ENCODE assay signal across 19 mouse cellular contexts in genomic region chr14:77511137-77511870, GRCm38 (mm10).
DNase-seq lines count a peak whose midpoint lies in the region; ATAC-seq and TF ChIP-seq lines count a peak whose summit lies in the region.
"Had no signal": no experiment of that assay in that cellular context is flagged by ENCODE, and none has a peak within 500 bp of the region (broad histone marks: within the 10 kb centered on the region; RNA-seq: fewer than 3 reads in every experiment).

No protein-coding gene starts in this region.

- no peak overlapping the region for H3K9ac ChIP-seq in heart, embryonic 13.5 days
- no peak overlapping the region for H3K9ac ChIP-seq in heart, embryonic 12.5 days
- H3K9ac ChIP-seq: embryonic facial prominence, embryonic 13.5 days; forebrain, embryonic 13.5 days; hindbrain, embryonic 12.5 days had no signal

- H3K27ac ChIP-seq in heart, embryonic 13.5 days (replicated peaks), result peak overlapping the region; percentile 25; the same call in 1 of the 2 replicates
- H3K27ac ChIP-seq in heart, embryonic 12.5 days (ENCODE audit: poor library complexity, severe bottlenecking), result no peak overlapping the region
- H3K27ac ChIP-seq in bone marrow macrophage, adult 2 months (ENCODE audit: insufficient read depth, low read depth, low read length), result peak overlapping the region; percentile 46
- H3K27ac ChIP-seq in left cerebral cortex, adult 2 months, result no peak overlapping the region
- H3K27ac ChIP-seq in forebrain, embryonic 10.5 days, result no peak overlapping the region
- H3K27ac ChIP-seq: embryonic facial prominence, embryonic 13.5 days; forebrain, embryonic 13.5 days; hindbrain, embryonic 12.5 days; hindbrain, postnatal 0 days had no signal

- no peak for ATAC-seq in heart, embryonic 13.5 days (ENCODE audit: extremely low read depth, insufficient number of reproducible peaks, low FRiP score, low TSS enrichment)
- no peak for ATAC-seq in heart, embryonic 12.5 days (ENCODE audit: insufficient number of reproducible peaks, low FRiP score)
- ATAC-seq in hematopoietic stem cell, adult 5-6 weeks (replicated peaks in 1 of 2; ENCODE audit: insufficient read depth in 1 of 2, low FRiP score in 2 of 2, low TSS enrichment in 1 of 2, low read depth in 1 of 2, poor library complexity in 2 of 2, severe bottlenecking in 2 of 2), result peak; percentile 66 to 78; a peak in 3 of 4 replicates
- ATAC-seq in monocyte, adult 5-6 weeks (replicated peaks; ENCODE audit: insufficient number of reproducible peaks, low FRiP score, low TSS enrichment, poor library complexity, severe bottlenecking), result peak; percentile 92
- ATAC-seq: forebrain, embryonic 13.5 days; hindbrain, postnatal 0 days had no signal

- H3K4me1 ChIP-seq in heart, embryonic 13.5 days, result peaks cover 26% of the 10 kb centered on the region
- 0 out of 2 replicates have a peak, but pooled peaks cover 6% of the 10 kb centered on the region for H3K4me1 ChIP-seq in heart, embryonic 12.5 days (replicated peaks)
- H3K4me1 ChIP-seq in bone marrow macrophage, adult 2 months (ENCODE audit: control insufficient read depth, insufficient read depth, low read length), result peaks cover 16% of the 10 kb centered on the region
- peaks cover 5% of the 10 kb centered on the region for H3K4me1 ChIP-seq in forebrain, embryonic 10.5 days
- H3K4me1 ChIP-seq: hindbrain, embryonic 12.5 days had no signal

- no peak overlapping the region for H3K4me2 ChIP-seq in heart, embryonic 13.5 days
- H3K4me2 ChIP-seq in heart, embryonic 12.5 days, result no peak overlapping the region
- H3K4me2 ChIP-seq: embryonic facial prominence, embryonic 13.5 days; forebrain, embryonic 13.5 days; hindbrain, embryonic 12.5 days had no signal

- H3K9me3 ChIP-seq in heart, embryonic 13.5 days, result peaks cover 5% of the 10 kb centered on the region
- peaks cover 7% of the 10 kb centered on the region; the same call in 1 of the 2 replicates for H3K9me3 ChIP-seq in heart, embryonic 12.5 days (replicated peaks)
- peaks cover 5% of the 10 kb centered on the region; the same call in 1 of the 2 replicates for H3K9me3 ChIP-seq in forebrain, embryonic 10.5 days
- H3K9me3 ChIP-seq: hindbrain, embryonic 12.5 days had no signal

- 73% methylated on average over 7 of the region's 7 CpGs for WGBS in heart, embryonic 13.5 days
- 69% methylated on average over 7 of the region's 7 CpGs for WGBS in heart, embryonic 12.5 days
- 80% methylated on average over 7 of the region's 7 CpGs for WGBS in forebrain, embryonic 10.5 days

- no peak for TF ChIP-seq POLR2A in bone marrow macrophage, adult 2 months (IDR thresholded peaks at IDR 0.05; ENCODE audit: borderline replicate concordance, low read depth, low read length)

- no peak overlapping the region for H3K4me3 ChIP-seq in heart, embryonic 13.5 days
- H3K4me3 ChIP-seq in heart, embryonic 12.5 days, result no peak overlapping the region
- no peak overlapping the region for H3K4me3 ChIP-seq in bone marrow macrophage, adult 2 months (ENCODE audit: insufficient read depth, low read length)
- H3K4me3 ChIP-seq in left cerebral cortex, adult 2 months, result no peak overlapping the region
- H3K4me3 ChIP-seq in forebrain, embryonic 10.5 days, result no peak overlapping the region
- H3K4me3 ChIP-seq: embryonic facial prominence, embryonic 13.5 days; forebrain, embryonic 13.5 days; hindbrain, embryonic 12.5 days had no signal

- H3K36me3 ChIP-seq in heart, embryonic 13.5 days, result peaks cover 2% of the 10 kb centered on the region; the same call in 1 of the 2 replicates
- no peaks in the 10 kb centered on the region for H3K36me3 ChIP-seq in heart, embryonic 12.5 days
- H3K36me3 ChIP-seq in forebrain, embryonic 10.5 days (replicated peaks), result peaks cover 3% of the 10 kb centered on the region; the same call in 1 of the 2 replicates

- intact Hi-C loops in left cerebral cortex, adult 2 months (cut with DNase I), result no loop called here

- DNase-seq in thymus, postnatal 4 days, result no peak
- DNase-seq in left cerebral cortex, adult 2 months (ENCODE audit: extremely low spot score in 1 of 2, low spot score in 2 of 2), result no peak
- DNase-seq in forebrain, embryonic 10.5 days (ENCODE audit: extremely low spot score, low spot score), result no peak
- DNase-seq: adrenal gland, adult 8-10 months; cerebellum, adult 11-12 months; cerebellum, adult 9-10 months; cerebellum, postnatal 25 days; gastrocnemius, postnatal 36 days; heart, postnatal 36 days; kidney, adult 11 months had no signal

- H3K27me3 ChIP-seq in heart, embryonic 13.5 days (replicated peaks), result no peaks in the 10 kb centered on the region
- no peaks in the 10 kb centered on the region for H3K27me3 ChIP-seq in heart, embryonic 12.5 days (replicated peaks)
- H3K27me3 ChIP-seq in forebrain, embryonic 10.5 days (ENCODE audit: poor library complexity, severe bottlenecking), result no peaks in the 10 kb centered on the region
- H3K27me3 ChIP-seq: embryonic facial prominence, embryonic 13.5 days; forebrain, embryonic 13.5 days; hindbrain, embryonic 12.5 days had no signal

- no peak for TF ChIP-seq CTCF in bone marrow macrophage, adult 2 months (IDR thresholded peaks at IDR 0.05; ENCODE audit: low read depth, low read length)
- TF ChIP-seq CTCF in left cerebral cortex, adult 2 months (IDR thresholded peaks at IDR 0.05), result no peak

Comparison
In these comparisons a context has a peak if more than half of its experiments do, and no peak if none do; other contexts are left out.
1. H3K27ac ChIP-seq: peak in heart, embryonic 13.5 days (single experiment) and bone marrow macrophage, adult 2 months (single experiment); none in heart, embryonic 12.5 days (single experiment), left cerebral cortex, adult 2 months (single experiment) and forebrain, embryonic 10.5 days (single experiment).
2. ATAC-seq: peak in hematopoietic stem cell, adult 5-6 weeks (2 of 2) and monocyte, adult 5-6 weeks (single experiment); none in heart, embryonic 13.5 days (single experiment) and heart, embryonic 12.5 days (single experiment).